Mouse (Mus musculus) midbrain, embryonic 16.5 days (tissue): Measurements from ENCODE around the gene Glra4. TPM values are rescaled to one million over a fixed set of nuclear protein-coding genes. Genes with fewer than 3 reads are reported as not detected.

ENCODE experiments used
- ATAC-seq: fragments of 200-750 bp; cut with Nextera tagmentation; 2 replicates; pipeline ENCODE4 v1.8.0; 2017; ENCODE audit warnings: moderate TSS enrichment
- H3K27ac ChIP-seq: fragments of 300-500 bp; sonication (generic); 2 replicates; pipeline ENCODE4 v1.5.1; 2014; ENCODE audit warnings: mild to moderate bottlenecking, low read length, mixed read lengths
- H3K27me3 ChIP-seq: fragments of 300-500 bp; sonication (generic); 2 replicates; pipeline ENCODE4 v1.6.1; 2014; ENCODE audit warnings: low read depth, low read length, mixed read lengths; ENCODE audit not compliant: control insufficient read depth, insufficient read depth
- H3K36me3 ChIP-seq: fragments of 300-500 bp; sonication (generic); 2 replicates; pipeline ENCODE4 v1.6.1; 2014; ENCODE audit warnings: mild to moderate bottlenecking, low read length, moderate library complexity, mixed read lengths; ENCODE audit not compliant: control insufficient read depth, insufficient read depth
- H3K4me1 ChIP-seq: fragments of 300-500 bp; sonication (generic); 2 replicates; pipeline ENCODE4 v1.6.1; 2014; ENCODE audit warnings: mild to moderate bottlenecking, low read length, mixed read lengths; ENCODE audit not compliant: control insufficient read depth, insufficient read depth
- H3K4me2 ChIP-seq: fragments of 300-500 bp; sonication (generic); 2 replicates; pipeline ENCODE4 v1.6.1; 2014; ENCODE audit warnings: mild to moderate bottlenecking, low read length, mixed read lengths
- H3K4me3 ChIP-seq: fragments of 300-500 bp; sonication (generic); 2 replicates; pipeline ENCODE4 v1.5.1; 2014; ENCODE audit warnings: low read depth, mild to moderate bottlenecking, low read length, moderate library complexity, mixed read lengths
- H3K9ac ChIP-seq: fragments of 300-500 bp; sonication (generic); 2 replicates; pipeline ENCODE4 v1.6.1; 2014; ENCODE audit warnings: low read depth, low read length, mixed read lengths
- H3K9me3 ChIP-seq: fragments of 300-500 bp; sonication (generic); replicated peaks from 2 replicates; pipeline ENCODE4 v1.6.1; 2014; ENCODE audit warnings: mild to moderate bottlenecking, low read length, mixed read lengths; ENCODE audit not compliant: control insufficient read depth, poor library complexity, severe bottlenecking
- WGBS: fragments of 180-500 bp; shearing (Covaris S2); extraction: QIAGEN DNeasy Blood & Tissue Kit; methylation state at CpG from one replicate; pipeline ENCODE4 v1.1.7; 2014; 5-methylcytosine and 5-hydroxymethylcytosine counted together
- polyA plus RNA-seq: library from polyadenylated mRNA; unstranded; fragments of >200 nt; fragmentation: Nextera tagmentation; extraction: Ambion mirVana; gene quantifications from 2 replicates; pipeline ENCODE4 v1.2.1, GENCODE M21; 2015

Gene Glra4
- polyA plus RNA-seq, 1 experiment from 2014 or later, result not detected

DNA sequence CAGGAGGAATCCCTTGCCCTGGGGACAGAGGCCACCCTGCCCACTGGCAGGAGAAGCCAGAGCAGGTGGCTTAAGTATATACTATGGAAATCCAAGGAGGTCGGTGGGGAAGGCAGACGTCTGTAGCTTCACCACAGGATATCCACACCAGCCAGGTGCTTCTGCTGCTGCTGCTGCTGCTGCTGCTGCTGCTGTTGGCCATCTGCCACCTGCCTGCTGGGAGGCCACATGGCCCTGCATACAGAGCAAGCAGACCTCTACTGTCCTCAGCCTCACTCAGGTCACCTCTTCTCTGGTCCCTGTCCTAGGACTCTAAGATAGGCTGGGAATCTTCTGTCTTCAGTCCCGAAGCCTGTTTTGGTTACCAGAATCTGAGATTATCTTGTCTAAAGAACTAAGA, 1.9 kb downstream of the Glra4 start:
- H3K36me3 ChIP-seq, result no peaks in the 10 kb centered on the region
- no peak overlapping the region for H3K4me2 ChIP-seq
- no peak overlapping the region for H3K9ac ChIP-seq
- no peaks in the 10 kb centered on the region for H3K4me1 ChIP-seq
- no peaks in the 10 kb centered on the region; the same call in 1 of the 2 replicates for H3K27me3 ChIP-seq
- H3K9me3 ChIP-seq, result no peaks in the 10 kb centered on the region
- no peak for ATAC-seq
- no peak overlapping the region for H3K4me3 ChIP-seq
- WGBS, result 68% methylated on average over 3 of the region's 3 CpGs
- H3K27ac ChIP-seq, result no peak overlapping the region

DNA sequence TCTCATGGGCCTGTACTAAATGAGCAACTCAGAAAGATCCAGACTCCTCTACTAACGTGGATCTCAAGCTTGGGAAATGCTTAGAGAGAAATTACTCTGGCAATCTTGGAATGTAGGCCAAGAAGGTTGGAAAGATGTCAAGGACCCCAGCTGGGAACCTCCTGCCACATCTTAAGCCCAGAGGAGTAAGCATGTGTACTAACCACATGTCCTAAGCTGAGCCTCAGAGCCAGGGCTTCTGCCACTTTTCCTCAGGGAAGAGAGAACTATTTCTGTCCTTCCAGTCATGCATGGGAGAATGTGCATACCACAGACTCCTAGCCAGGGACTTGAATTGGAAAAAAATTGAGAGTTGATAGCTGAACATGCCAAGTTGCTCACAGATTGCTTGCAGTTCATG, 6.9 kb downstream of the Glra4 start:
- no peak for ATAC-seq
- Histone ChIP-seq H3K4me2 (no peak overlapping the region), H3K4me3 (no peak overlapping the region), H3K4me1 (no peaks in the 10 kb centered on the region), H3K9me3 (no peaks in the 10 kb centered on the region), H3K36me3 (no peaks in the 10 kb centered on the region), H3K9ac (no peak overlapping the region), H3K27ac (no peak overlapping the region), H3K27me3 (no peaks in the 10 kb centered on the region)
- WGBS, result 63% methylated on average over 1 of the region's 1 CpGs

DNA sequence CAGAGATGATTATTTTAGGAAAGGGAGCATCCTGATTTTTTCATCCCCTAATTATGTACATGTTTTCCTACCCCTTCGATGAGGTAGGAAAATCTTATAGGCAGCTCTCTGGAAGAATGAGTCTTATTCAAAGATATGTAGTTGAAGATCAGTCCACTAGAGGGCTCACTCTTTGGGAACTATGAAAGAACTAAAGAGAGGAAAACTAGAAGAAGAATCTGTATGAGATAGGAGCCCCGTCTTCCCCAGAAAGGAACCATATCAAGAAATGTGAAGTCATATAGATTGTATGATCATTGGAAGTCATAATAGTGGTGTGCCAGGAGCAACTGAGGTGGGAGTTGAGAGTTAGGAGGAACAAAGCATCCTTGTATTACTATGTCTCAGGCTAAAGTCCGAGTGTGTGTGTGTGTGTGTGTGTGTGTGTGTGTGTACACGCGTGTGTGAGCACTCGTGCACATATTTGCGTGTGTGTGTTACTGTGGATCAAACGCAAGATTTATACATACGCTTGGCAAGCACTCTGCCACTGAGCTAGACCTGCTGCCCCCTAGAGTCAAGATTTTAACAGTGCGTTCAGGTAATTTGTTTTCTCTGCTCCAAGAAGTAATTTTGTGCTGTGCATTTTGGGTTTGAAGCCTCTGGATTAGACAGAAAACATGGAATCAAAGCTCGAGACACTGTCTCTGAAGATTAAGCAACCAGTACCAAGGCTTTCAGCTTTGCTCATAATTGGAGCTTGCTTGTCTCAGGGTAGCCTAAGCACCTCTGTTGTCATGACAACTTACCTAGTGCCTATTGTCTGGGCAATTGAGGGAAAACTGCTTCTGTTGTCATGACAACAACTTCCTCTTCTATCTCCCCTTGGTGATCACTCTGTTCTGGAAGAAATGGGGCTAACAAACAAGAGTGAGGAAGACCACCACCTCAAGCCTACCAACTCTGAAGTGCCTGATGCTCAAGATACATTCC, 18.6 kb downstream of the Glra4 start:
- H3K4me3 ChIP-seq, result no peak overlapping the region
- no peaks in the 10 kb centered on the region; the same call in 1 of the 2 replicates for H3K27me3 ChIP-seq
- H3K9ac ChIP-seq, result no peak overlapping the region
- H3K9me3 ChIP-seq, result no peaks in the 10 kb centered on the region
- H3K27ac ChIP-seq, result peak overlapping the region; percentile 10
- ATAC-seq, result peak; percentile 85
- WGBS, result 65% methylated on average over 11 of the region's 11 CpGs
- no peak overlapping the region for H3K4me2 ChIP-seq
- no peaks in the 10 kb centered on the region for H3K4me1 ChIP-seq
- H3K36me3 ChIP-seq, result no peaks in the 10 kb centered on the region

DNA sequence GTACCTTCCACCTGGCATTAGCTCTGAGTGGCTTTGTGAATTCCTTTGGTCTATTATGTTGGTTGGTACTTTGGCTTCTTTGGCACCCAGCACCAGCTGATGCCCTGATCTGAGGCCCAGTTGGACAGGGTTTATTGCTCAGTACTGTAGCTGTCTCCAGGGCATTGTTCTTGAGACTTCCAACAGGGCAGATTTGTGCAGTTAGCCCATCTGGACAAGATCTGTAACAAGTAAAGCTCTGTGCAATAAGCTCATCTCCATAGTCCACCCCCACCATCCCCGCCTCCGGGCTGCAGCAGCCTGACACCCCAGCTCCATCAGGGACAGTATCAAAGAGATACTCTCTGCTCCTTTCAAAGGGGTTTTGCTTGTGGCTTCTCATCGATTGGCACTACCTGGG, 24.5 kb downstream of the Glra4 start:
- H3K27ac ChIP-seq, result no peak overlapping the region
- no peak overlapping the region for H3K4me2 ChIP-seq
- no peaks in the 10 kb centered on the region for H3K27me3 ChIP-seq
- no peak overlapping the region for H3K4me3 ChIP-seq
- WGBS, result 86% methylated on average over 3 of the region's 3 CpGs
- H3K36me3 ChIP-seq, result no peaks in the 10 kb centered on the region
- H3K9ac ChIP-seq, result no peak overlapping the region
- ATAC-seq, result no peak
- H3K9me3 ChIP-seq, result no peaks in the 10 kb centered on the region
- no peaks in the 10 kb centered on the region for H3K4me1 ChIP-seq

DNA sequence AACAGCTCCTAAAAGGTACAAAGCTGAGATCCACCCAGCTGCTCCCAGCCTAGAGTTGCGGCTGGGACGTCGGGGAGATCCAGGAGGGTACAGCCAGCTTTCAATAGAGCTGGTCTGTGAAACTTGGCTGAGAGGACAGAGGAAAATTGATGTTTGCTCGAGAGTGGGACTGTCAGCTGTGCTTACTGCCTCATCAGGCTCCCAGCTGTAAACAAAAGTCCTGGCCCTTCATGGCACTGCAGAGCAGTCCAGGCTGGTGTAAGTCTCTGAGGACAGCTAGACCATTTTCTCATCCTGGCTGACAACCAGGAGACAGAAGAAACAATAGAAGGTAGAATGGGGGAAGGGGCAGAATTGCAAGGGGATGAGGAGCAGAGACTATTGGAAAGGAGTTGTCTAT, 30.6 kb downstream of the Glra4 start:
- Histone ChIP-seq H3K4me1 (no peaks in the 10 kb centered on the region), H3K4me2 (no peak overlapping the region), H3K9me3 (no peaks in the 10 kb centered on the region), H3K27me3 (no peaks in the 10 kb centered on the region), H3K4me3 (no peak overlapping the region), H3K36me3 (peaks cover 2% of the 10 kb centered on the region; the same call in 1 of the 2 replicates), H3K9ac (no peak overlapping the region), H3K27ac (no peak overlapping the region)
- ATAC-seq, result no peak
- 82% methylated on average over 4 of the region's 4 CpGs for WGBS

DNA sequence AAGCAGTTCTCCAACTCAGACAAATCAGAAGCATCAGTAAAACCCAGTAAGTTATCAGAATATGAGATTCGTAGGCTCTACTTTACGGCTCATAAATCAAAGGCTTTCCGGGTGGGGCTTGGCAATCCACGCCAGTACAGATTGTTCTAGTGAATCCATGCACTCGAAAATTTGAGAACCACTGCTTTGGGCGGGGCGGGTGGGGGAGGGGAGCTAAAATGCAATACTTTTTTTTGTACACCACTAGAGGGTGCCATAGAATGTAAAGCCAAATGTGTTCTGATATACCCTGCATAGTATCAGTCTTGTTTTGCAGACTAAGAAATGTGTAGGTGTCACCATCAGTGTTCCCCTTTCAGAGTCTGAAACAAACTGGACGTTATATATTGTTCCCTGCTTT, 35.3 kb downstream of the Glra4 start:
- ATAC-seq, result no peak
- 76% methylated on average over 8 of the region's 8 CpGs for WGBS

DNA sequence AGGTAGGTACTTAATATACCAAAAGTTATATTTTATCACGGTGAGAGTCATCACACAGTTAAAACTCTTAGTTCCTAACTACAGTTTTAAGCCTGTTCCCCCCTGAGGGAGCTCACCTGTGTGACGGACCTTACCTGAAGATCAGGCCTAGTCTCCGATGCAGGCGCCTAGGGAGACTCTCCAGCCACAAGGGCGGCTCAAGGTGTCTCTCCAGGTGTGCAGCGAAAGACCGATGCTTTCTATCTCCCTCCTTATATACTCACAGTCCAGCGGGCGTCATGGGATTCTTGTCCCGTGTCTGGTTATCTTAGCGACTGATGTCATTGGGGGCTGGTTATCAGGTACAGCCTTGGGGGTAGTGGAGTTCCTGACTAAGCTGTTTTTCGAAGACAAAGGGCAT, 36.5 kb downstream of the Glra4 start, which contains the start of gene Morf4l2:
Gene Morf4l2 (minus strand): TSS at position 232 of the 400 bp plus-strand sequence.
- no peak within 1 kb of the TSS; the same call in 1 of the 2 replicates for H3K9ac ChIP-seq
- peak within 1 kb of the TSS; percentile 50 for H3K4me3 ChIP-seq
- H3K9me3 ChIP-seq, result no peaks in the 10 kb centered on the region
- H3K36me3 ChIP-seq, result no peaks in the 10 kb centered on the region
- peak within 1 kb of the TSS; percentile 92 for H3K27ac ChIP-seq
- H3K4me1 ChIP-seq, result peaks cover 5% of the 10 kb centered on the region
- peak within 1 kb of the TSS; percentile 58 for H3K4me2 ChIP-seq
- WGBS, result 86% methylated on average over 12 of the region's 12 CpGs
- no peaks in the 10 kb centered on the region for H3K27me3 ChIP-seq
- no peak for ATAC-seq

More for the DNA sequence above, 35.3 kb downstream of the Glra4 start:
- Histone ChIP-seq H3K9ac (no peak overlapping the region), H3K4me1 (no peaks in the 10 kb centered on the region), H3K4me3 (no peak overlapping the region), H3K27ac (no peak overlapping the region), H3K36me3 (peaks cover 2% of the 10 kb centered on the region; the same call in 1 of the 2 replicates), H3K9me3 (no peaks in the 10 kb centered on the region), H3K4me2 (no peak overlapping the region), H3K27me3 (no peaks in the 10 kb centered on the region)

DNA sequence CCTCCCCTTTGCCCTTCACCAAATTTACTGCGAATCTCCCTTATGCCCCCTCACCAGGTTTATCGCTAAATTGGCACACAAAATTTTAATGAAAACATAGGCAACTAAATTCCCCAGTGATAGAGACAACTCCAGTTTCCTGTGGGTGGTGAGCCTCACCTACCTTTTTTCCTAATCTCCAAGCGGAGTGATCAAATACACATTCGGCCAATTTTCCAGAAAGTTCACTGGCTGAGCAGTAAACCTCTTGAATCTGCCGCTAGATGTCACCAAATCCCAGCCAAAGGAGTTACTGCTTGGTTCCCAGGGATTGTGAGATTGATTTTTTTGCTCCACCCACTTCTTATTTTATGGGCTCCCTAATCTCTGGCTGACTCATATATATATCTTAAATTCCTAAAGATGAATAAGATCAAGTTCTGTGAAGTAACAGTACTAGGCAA, 37.3 kb downstream of the Glra4 start:
- WGBS, result 32% methylated on average over 5 of the region's 5 CpGs
- Histone ChIP-seq H3K27ac (peak overlapping the region; percentile 92), H3K4me3 (peak overlapping the region; percentile 50), H3K27me3 (no peaks in the 10 kb centered on the region), H3K4me1 (peaks cover 7% of the 10 kb centered on the region), H3K4me2 (peak overlapping the region; percentile 58), H3K9me3 (no peaks in the 10 kb centered on the region), H3K9ac (no peak overlapping the region; the same call in 1 of the 2 replicates), H3K36me3 (no peaks in the 10 kb centered on the region)
- no peak for ATAC-seq

DNA sequence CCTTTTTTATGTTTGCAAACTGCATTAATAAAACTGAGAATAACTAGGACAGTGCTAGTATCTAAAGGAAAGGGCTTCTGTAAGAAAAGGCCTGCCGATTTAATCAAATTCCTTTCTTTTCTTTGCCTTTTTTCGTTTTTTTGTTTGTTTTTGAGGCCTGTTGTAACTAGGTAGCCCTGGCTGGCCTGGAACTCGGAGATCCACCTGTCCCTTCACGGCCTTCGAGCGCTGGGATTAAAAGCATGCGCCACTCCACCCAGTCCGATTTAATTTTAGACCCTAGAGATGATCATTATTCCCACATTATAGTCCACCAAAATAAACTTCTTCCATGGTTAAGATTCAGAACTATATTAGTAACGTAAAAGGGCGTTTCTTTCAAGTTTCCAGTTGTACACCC, 37.7 kb downstream of the Glra4 start:
- peak overlapping the region; percentile 69 for H3K9ac ChIP-seq
- no peak for ATAC-seq
- peak overlapping the region; percentile 58 for H3K4me2 ChIP-seq
- peak overlapping the region; percentile 50 for H3K4me3 ChIP-seq
- H3K27ac ChIP-seq, result peak overlapping the region; percentile 92
- H3K27me3 ChIP-seq, result no peaks in the 10 kb centered on the region
- H3K9me3 ChIP-seq, result no peaks in the 10 kb centered on the region
- H3K4me1 ChIP-seq, result peaks cover 7% of the 10 kb centered on the region
- no peaks in the 10 kb centered on the region for H3K36me3 ChIP-seq
- WGBS, result 24% methylated on average over 10 of the region's 10 CpGs
